Mouse (Mus musculus) liver, adult 2 months (tissue): ENCODE data around the gene Apela.

ENCODE experiments used
- CTCF ChIP-seq: fragments of 200-500 bp; IDR thresholded peaks from 2 replicates; pipeline ENCODE4 v1.5.1; 2011; ENCODE audit warnings: low read depth, low read length, control low read depth
- POLR2A ChIP-seq: fragments of 200-500 bp; IDR thresholded peaks from 2 replicates; pipeline ENCODE4 v1.6.1; 2011; ENCODE audit warnings: low read length, control low read depth; ENCODE audit not compliant: insufficient read depth; ENCODE audit errors: extremely low read depth

- TF ChIP-seq CTCF (no peak), POLR2A (no peak)
These were observed 25.1 kb upstream of the Apela start for GRCm38 (mm10) chr8:65062195-65062594.
